Mouse (Mus musculus) heart, adult 9 months (tissue): ENCODE measurements around the gene Plekhg5.

Source experiments
- DNase-seq, 2 experiments: peaks; one replicate each; pipeline ENCODE4 v3.0.0; 2022; ENCODE audit warnings: low spot score in 2 of 2

Plekhg5 gene

DNA sequence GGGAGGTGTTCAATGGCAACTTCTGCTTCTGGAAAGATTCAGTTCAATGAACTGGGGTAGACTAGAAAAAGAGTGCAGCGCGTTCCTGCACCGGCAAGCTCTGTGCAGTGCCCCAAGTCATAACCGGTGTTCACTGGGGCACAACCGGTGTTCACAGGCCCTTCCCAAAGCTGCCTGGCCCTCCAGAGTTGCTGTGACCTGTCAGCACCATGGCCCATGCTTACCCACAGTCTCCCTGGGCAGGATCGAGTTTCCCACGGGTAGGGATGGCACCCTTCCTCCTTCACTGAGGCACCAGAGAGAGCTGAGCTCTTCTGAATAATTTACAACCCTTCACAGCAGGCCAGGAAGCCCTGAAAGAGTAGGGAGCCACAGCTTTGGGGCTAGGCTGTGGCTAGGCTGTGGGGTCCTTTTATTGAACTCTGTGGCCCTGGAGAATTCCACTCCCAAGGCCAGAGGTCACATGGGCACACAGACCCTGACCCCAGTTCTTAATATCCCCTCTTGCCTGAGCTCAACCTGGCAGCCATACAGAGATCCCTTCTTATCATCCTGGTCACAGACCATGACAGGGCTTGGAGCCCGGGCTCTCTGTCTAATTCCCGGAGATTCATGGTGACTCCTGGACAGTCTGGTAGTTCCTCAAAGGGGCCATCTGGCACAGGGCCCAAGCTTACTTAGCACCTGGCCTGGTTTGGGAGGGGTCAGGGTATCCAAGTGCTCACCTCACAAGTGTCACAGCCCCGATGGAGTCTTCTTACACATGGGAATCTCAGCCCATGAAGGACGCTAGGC is 73.9 kb downstream of the Plekhg5 start:
- DNase-seq, result no peak

DNA sequence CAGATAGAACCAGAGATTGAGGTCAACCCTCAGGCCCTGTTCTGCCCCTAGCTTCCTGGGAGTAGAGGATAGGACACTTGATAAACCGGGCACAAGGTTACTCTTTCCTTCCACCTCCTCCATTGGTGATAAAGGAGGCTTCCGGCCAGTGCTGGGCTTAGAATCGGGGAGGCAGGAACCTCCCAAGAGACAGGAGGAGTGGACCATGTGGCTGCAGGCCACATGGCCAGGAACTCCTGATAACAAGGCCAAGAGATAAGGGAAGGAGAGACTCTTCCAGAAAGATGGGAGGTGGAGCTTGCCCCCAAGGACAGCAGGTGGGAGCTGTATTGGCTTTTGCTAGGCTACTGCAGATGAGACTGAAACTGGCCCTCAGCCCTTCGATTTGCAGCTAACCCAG is 78.2 kb downstream of the Plekhg5 start:
- DNase-seq, result no peak

DNA sequence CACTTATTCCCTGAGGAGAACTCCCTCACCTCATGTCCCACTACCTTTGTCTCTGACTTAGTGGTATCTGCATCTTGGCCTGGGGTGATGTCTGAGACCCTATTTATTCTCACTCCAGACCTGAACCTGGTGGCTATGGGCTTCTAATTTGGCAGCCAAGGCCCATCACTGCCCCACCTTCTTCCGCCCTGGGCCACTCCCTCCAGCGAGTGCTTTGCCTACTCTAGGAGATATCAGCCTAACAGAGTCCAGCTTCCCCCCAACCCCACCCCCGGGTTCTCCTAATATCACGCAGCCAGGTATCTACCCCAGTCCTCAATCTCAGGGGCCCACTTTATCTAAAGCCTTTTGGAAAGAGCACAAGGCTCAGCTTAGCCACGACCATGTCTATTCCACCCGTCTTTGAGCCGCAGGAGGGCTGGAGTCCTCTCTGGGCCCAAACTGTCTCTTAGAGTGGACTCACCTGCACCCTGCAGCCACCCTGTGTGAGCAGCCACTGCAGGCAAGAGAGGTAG is 79.2 kb downstream of the Plekhg5 start:
- no peak for DNase-seq

DNA sequence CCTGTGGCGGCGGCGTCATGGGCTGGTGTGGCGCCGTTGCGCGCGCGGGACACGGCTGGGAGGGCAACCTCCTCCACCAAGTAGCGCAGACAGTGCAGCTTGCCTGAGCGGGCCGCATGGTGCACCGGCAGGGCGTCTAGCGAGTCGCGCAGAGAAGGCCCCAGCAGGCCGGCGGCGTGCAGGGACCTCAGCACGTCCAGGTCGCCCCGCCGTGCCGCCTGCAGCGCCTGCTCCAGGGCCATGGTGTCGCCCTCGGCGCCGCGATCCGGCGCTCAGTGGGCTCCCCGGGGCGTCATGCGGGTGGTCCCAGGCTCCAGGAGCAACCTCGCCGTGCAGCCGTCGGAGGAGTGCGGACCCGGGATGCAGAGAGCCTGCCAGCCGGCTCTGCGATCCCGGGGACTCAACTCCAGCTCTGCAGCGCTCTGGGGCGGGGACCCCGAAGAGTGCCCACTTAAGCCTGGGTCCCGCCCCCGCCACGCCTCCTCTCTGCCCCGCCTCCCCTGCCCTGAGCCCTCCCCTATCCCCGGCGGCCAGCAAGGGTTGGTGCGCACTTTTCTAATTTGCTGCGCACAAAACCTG is 79.8 kb downstream of the Plekhg5 start, which contains the start of gene Espn:
TSS of gene Espn (minus strand) at position 406 of the 579 bp plus-strand sequence.
- DNase-seq, result peak in 1 of 2 experiments; percentile 52

DNA sequence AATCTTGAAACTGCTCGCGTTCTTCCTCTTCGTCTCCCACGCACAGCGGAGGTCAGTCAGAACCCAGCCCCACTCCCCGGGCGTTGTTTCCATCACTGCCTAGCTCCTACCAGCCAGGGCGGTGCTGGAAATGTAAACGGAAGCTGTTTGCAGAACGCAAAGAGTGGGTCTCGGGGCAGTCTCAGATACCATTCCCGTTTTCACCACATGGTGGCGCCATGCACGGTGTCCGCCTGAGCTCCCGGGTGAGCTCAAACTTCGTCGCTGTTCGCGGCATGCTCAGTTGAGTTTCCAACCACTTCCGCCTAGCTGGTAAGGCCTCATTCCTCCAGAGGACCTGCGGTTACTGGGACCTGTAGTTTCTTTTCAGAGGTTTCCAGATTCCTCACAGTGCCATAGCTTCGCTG is 81.5 kb downstream of the Plekhg5 start:
- peak; percentile 72 to 79 for DNase-seq

DNA sequence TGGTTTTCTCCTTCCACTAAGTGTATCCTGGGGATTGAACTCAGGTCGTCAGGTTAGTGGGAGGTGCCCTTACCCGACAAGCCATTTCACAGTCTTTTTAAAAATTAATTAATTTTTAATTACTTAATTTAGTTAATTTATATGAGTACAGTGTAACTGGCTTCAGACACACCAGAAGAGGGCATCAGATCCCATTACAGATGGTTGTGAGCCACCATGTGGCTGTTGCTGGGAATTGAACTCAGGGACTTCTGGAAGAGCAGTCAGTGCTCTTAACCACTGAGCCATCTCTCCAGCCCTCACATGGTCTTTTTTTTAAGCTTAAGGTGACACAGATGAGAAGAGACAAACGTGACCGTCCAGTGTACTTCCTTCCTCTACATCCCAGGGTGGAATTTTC is 82.7 kb downstream of the Plekhg5 start:
- no peak for DNase-seq

DNA sequence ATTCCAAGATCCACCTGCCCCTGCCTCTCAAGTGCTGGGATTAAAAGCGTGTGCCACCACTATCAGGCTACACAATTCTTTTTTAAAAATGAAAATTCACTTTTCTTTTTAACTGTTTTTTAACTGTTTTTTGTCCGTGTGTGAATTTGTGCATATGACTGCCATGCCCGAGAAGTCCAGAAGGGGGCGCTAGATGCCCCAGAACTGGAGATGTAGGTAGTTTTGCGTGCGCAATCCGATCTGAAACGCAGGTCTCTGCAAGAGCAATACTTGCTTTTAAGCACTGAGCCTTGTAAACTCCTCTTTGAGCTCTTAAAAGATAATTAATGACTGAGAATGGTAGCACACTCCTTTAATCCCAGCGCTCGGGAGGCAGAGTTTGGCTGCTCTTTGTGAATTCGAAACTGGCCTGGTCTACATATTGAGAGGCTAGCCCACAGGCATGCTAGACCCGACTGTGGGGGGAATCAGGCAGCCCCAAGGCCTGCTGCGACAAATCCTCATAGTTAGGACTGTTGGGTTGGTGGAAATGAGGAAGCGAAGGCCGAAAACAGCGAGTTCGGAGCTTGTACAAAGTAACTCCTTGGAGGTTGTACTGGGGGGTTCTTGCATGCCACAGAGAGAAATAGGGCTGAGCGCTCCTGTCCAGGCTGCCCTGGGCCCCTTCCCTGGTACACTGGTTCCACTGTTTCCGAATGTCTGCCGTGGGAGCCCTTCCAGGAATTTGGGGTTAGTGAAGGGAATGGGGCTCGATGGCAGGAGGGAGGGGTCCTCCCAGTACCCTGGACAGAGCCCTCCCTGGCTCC is 85.7 kb downstream of the Plekhg5 start:
- DNase-seq, result no peak

DNA sequence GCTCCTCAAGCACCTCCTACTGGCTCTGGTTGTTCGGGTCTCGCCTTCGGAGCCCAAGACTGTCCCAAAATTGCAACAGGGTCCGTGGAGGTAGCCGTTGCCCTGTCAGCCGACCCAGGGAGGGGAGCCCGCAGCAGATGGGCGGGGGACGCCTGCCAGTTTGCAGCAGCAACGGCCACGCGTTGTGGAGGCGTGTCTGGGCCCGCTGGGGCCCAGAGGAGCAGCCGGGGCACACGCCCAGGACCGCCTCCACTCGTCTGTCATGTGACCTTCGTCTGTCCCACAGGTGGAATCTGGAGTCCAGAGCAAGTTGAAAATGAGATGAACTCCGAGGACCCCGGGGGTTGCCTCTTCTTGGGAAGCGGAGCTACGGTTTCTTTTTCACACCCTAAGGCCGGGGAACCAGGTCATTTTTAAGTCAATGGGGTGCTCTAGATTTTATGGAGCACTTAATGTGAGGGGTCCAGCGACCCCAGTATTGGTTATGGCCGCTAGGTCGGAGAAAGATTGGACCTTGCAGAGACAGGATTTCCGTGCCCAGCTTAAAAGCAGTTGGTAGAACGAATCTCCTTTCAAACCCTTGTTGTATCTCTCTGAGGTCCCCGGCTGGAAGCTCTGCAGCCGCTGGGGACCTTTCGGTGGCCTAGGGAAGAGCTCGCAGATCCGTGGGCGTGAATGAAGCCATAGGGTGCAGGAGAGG is 86.4 kb downstream of the Plekhg5 start, which contains the start of gene Hes2:
TSS of gene Hes2 (plus strand) at position 283 of the 700 bp plus-strand sequence.
- no peak for DNase-seq

DNA sequence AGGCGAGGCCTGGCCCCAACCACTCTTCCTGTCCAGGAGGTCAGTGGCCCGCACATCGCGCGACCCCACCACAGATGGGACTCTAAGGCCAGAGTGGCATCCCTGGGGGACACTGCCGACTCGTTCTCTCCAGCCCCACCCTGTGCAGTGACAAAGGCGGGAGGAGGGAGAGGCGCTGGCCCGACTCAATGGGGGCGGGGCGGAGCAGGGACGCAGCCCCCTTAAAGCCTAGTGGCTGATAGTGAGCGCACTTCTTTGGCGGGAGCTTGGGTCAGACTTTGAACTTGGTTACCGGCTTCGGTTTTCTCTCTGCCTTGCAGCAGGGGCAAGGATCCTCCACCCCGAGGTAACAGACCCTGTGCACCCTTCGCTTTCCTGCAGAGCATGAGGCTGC is 87.0 kb downstream of the Plekhg5 start:
- no peak for DNase-seq

DNA sequence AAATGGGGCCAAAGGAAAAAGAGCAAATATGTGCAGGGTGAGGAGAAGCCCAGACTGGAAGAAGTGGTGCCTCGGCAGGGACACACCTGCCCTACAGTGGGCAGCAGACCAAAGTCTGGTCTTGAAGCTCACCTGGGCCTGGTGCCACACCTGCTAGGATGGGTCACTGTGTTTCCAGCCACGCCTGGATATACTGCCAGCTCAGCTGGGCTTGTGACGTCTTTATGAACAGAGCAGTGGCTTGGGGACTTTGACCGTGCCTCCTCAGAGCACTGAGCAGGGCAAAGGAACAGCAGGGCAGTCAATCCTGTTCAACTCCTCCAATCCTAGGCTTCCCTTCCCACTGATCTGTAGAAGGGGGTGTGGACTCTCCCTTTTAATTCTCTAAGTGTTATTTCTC is 88.5 kb downstream of the Plekhg5 start:
- DNase-seq, result no peak

DNA sequence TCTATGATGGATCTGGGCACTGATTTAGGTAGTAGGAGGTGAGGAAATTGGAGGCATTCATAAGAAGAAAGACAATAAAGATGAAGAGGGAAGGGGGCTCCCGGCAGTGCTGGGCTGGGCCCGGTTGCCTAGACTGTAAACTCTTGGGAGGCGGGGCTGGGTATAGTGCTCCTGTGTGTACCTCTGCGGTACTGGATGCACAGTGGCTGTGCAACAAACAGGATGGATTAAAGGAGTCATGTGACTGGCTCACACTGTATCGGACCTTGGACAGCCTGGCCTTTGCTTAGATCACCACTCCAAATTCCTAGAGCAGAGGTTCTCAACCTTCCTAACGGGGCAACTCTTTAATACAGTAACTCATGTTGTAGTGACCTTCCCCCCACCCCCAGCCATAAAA is 89.3 kb downstream of the Plekhg5 start:
- DNase-seq, result no peak

DNA sequence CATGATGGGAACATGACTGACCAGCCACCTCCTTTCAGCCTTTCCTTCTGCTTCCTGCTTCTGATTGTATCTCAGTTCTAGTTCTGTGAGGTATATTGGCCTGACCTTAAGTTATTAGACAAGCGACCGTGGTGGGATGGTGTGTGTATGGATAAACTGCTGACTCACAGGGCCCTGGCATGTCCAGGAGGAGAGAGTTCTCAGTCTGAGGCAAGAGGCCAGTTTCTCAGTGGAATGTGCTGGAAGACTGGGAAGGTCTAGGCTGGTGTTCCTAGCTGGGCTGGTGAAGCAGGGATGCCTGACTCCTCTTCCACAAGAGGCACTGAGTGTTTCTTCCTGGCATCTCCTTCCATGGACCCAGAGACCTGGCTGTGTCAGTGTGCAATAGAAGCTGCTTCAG is 90.5 kb downstream of the Plekhg5 start:
- DNase-seq, result no peak
